Mouse (Mus musculus): ENCODE data around the gene Kdm2b.

DNA sequence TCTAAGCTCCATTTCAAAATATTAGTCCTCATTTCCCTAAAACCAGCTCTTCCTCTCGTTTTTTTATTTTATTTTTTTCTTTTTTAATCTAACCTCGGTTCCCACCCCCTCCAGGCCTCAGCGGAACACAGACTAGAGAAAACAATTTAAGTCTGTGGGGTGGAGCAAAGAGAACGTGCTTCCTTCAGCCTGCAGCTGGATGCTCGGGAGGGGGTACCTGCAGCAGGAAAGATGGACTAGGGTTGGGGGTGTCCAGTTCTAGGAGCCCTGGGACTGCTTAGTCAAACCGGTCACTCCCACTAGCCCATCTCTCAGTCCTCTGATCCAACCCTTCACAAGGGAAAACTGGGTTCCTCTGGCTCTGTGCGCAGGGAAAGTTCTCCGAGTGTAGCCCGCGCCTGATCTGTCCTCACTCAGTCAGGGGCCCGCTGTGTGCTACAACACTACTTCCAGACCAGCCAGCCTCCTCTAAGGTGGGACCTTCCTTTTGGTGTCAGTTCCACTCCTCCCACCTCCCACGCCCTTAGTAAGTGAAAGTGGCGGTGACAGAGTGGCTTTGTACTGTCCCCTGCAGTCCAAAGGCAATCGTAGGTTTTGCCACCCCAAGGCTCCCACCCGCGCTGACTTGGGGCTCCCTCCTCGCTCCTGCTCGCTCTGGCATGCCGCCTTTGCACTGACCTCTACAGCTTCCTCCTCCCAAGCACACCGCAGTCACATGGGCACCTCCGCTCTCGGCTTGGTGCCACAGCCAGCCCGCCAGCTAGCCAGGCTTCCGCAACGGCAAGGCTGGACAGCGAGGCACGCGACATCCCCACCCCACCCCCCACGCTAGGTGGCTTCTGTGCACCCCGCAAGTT lies 38.3 kb downstream of the Kdm2b start:
- no peak for TF ChIP-seq GATA1 (IDR thresholded peaks at IDR 0.05; ENCODE audit: borderline replicate concordance, low read length)
- no peak for TF ChIP-seq FLI1 (IDR thresholded peaks at IDR 0.05; ENCODE audit: low read length)

Measured in megakaryocyte, embryonic 14.5 days (primary cell).